Mouse (Mus musculus): Measurements from ENCODE around the gene Pou4f2. TPM values are rescaled to one million over a fixed set of nuclear protein-coding genes. Genes with fewer than 3 reads are reported as not detected.

Gene Pou4f2
- polyA plus RNA-seq, 1 experiment from 2014 or later: not detected

GRCm38 (mm10) chr8:78426875-78427768 is 9.3 kb downstream of the Pou4f2 start:
- DNase-seq (ENCODE audit: low spot score): no peak
- 5% methylated on average over 32 of the region's 32 CpGs for WGBS
- Histone ChIP-seq H3K4me3 (ENCODE audit: low read depth, low read length) (no peak overlapping the region), H3K9ac (ENCODE audit: low read depth, low read length) (no peak overlapping the region), H3K27ac (ENCODE audit: low read depth, low read length) (no peak overlapping the region), H3K36me3 (ENCODE audit: control insufficient read depth, insufficient read depth, low read length) (no peaks in the 10 kb centered on the region), H3K27me3 (replicated peaks; ENCODE audit: control insufficient read depth, insufficient read depth, low read length) (peaks cover 76% of the 10 kb centered on the region), H3K4me1 (replicated peaks; ENCODE audit: control insufficient read depth, insufficient read depth, low read length) (no peaks in the 10 kb centered on the region), H3K9me3 (ENCODE audit: control insufficient read depth, low read length) (no peaks in the 10 kb centered on the region), H3K4me2 (no peak overlapping the region)
- ATAC-seq (replicated peaks; ENCODE audit: low FRiP score): no peak

DNA sequence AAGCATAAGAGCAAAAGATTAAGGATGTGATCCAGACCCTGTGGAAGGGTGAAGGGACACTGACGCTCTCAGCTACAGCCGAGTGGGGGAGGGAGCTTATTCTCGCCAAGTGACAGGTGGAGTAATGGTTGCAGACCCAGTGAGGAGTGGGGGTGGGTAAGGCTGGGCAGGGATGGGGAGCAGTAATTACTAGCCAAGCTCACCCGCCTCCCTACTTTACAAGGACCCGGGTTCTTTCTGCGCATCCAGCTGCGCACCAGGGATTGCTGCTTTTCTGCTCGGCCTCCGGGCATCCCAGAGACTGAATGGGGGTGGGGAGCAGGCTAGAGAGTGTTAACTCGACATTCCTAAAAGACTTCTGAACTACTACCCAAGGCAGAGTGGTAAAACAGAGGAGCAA is 10.0 kb downstream of the Pou4f2 start:
- WGBS: 6% methylated on average over 10 of the region's 10 CpGs

DNA sequence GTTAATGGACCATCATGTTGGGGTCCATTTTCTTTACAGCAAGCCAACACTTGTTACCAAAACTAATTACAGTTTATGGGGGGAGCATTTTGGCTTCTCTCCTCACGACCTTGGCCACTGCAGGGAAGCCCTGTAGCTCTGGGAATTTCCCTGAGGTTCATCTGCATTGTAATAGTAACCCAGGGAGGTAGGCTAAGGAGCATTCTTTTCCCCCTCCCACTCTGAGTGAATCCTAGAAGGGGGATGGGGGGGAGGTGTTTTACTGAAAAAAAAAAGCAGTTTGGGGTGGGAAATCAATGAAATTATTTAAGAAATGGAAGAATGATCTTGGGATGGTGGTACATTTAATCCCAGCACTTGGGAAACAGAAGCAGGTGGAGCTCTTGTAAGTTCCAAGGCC is 12.5 kb downstream of the Pou4f2 start:
- no peak overlapping the region for H3K4me2 ChIP-seq
- no peaks in the 10 kb centered on the region for H3K36me3 ChIP-seq (ENCODE audit: control insufficient read depth, insufficient read depth, low read length)
- peaks cover 87% of the 10 kb centered on the region for H3K27me3 ChIP-seq (replicated peaks; ENCODE audit: control insufficient read depth, insufficient read depth, low read length)
- H3K27ac ChIP-seq (ENCODE audit: low read depth, low read length): no peak overlapping the region
- no peaks in the 10 kb centered on the region for H3K9me3 ChIP-seq (ENCODE audit: control insufficient read depth, low read length)
- DNase-seq (ENCODE audit: low spot score) (no peak), ATAC-seq (replicated peaks; ENCODE audit: low FRiP score) (no peak)
- H3K9ac ChIP-seq (ENCODE audit: low read depth, low read length): no peak overlapping the region
- H3K4me1 ChIP-seq (replicated peaks; ENCODE audit: control insufficient read depth, insufficient read depth, low read length): no peaks in the 10 kb centered on the region
- 0% methylated on average over 1 of the region's 1 CpGs for WGBS
- H3K4me3 ChIP-seq (ENCODE audit: low read depth, low read length): no peak overlapping the region

More for the DNA sequence above, 10.0 kb downstream of the Pou4f2 start:
- no peaks in the 10 kb centered on the region for H3K4me1 ChIP-seq (replicated peaks; ENCODE audit: control insufficient read depth, insufficient read depth, low read length)
- no peak overlapping the region for H3K4me3 ChIP-seq (ENCODE audit: low read depth, low read length)
- H3K9ac ChIP-seq (ENCODE audit: low read depth, low read length): no peak overlapping the region
- DNase-seq (ENCODE audit: low spot score) (no peak), ATAC-seq (replicated peaks; ENCODE audit: low FRiP score) (no peak)
- no peaks in the 10 kb centered on the region for H3K9me3 ChIP-seq (ENCODE audit: control insufficient read depth, low read length)
- peaks cover 77% of the 10 kb centered on the region for H3K27me3 ChIP-seq (replicated peaks; ENCODE audit: control insufficient read depth, insufficient read depth, low read length)
- no peak overlapping the region for H3K4me2 ChIP-seq
- H3K36me3 ChIP-seq (ENCODE audit: control insufficient read depth, insufficient read depth, low read length): no peaks in the 10 kb centered on the region
- H3K27ac ChIP-seq (ENCODE audit: low read depth, low read length): no peak overlapping the region

GRCm38 (mm10) chr8:78420101-78420503 is 16.3 kb downstream of the Pou4f2 start:
- no peaks in the 10 kb centered on the region for H3K9me3 ChIP-seq (ENCODE audit: control insufficient read depth, low read length)
- H3K4me3 ChIP-seq (ENCODE audit: low read depth, low read length): peak overlapping the region; percentile 5
- peak overlapping the region; percentile 47 for H3K4me2 ChIP-seq
- no peak for DNase-seq (ENCODE audit: low spot score)
- H3K4me1 ChIP-seq (replicated peaks; ENCODE audit: control insufficient read depth, insufficient read depth, low read length): no peaks in the 10 kb centered on the region
- peaks cover 58% of the 10 kb centered on the region for H3K27me3 ChIP-seq (replicated peaks; ENCODE audit: control insufficient read depth, insufficient read depth, low read length)
- H3K27ac ChIP-seq (ENCODE audit: low read depth, low read length): no peak overlapping the region
- no peaks in the 10 kb centered on the region for H3K36me3 ChIP-seq (ENCODE audit: control insufficient read depth, insufficient read depth, low read length)
- 1% methylated on average over 19 of the region's 19 CpGs for WGBS
- ATAC-seq (replicated peaks; ENCODE audit: low FRiP score): no peak
- no peak overlapping the region for H3K9ac ChIP-seq (ENCODE audit: low read depth, low read length)

DNA sequence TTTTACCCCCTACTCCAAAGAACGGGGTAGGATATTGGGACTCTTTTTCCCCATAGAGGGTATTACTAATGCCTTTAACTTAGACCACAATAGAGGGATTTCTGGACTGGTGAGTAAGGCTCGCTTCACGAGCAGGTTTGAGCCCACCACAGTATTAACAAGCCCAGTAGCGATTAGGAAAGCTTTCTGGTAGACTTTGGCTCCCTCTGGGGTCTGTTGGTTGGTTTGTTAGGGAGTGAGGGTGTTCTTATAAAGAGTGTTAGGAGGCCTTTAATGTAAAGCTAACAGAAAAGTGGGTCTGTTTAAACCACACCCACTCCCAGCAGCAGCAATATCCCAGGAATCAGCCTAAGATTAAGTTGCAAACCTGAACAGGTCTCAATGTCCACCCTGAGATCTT is 17.2 kb downstream of the Pou4f2 start:
- Histone ChIP-seq H3K4me3 (ENCODE audit: low read depth, low read length) (no peak overlapping the region), H3K27ac (ENCODE audit: low read depth, low read length) (no peak overlapping the region), H3K4me2 (no peak overlapping the region), H3K9ac (ENCODE audit: low read depth, low read length) (no peak overlapping the region), H3K36me3 (ENCODE audit: control insufficient read depth, insufficient read depth, low read length) (no peaks in the 10 kb centered on the region), H3K27me3 (replicated peaks; ENCODE audit: control insufficient read depth, insufficient read depth, low read length) (peaks cover 51% of the 10 kb centered on the region), H3K9me3 (ENCODE audit: control insufficient read depth, low read length) (no peaks in the 10 kb centered on the region), H3K4me1 (replicated peaks; ENCODE audit: control insufficient read depth, insufficient read depth, low read length) (no peaks in the 10 kb centered on the region)
- WGBS: 16% methylated on average over 4 of the region's 4 CpGs
- no peak for DNase-seq (ENCODE audit: low spot score)
- no peak for ATAC-seq (replicated peaks; ENCODE audit: low FRiP score)

- Histone ChIP-seq H3K4me1 (replicated peaks; ENCODE audit: control insufficient read depth, insufficient read depth, low read length) (no peaks in the 10 kb centered on the region), H3K27ac (ENCODE audit: low read depth, low read length) (no peak overlapping the region), H3K27me3 (replicated peaks; ENCODE audit: control insufficient read depth, insufficient read depth, low read length) (no peaks in the 10 kb centered on the region), H3K9me3 (ENCODE audit: control insufficient read depth, low read length) (no peaks in the 10 kb centered on the region), H3K9ac (ENCODE audit: low read depth, low read length) (no peak overlapping the region), H3K4me2 (no peak overlapping the region), H3K4me3 (ENCODE audit: low read depth, low read length) (no peak overlapping the region), H3K36me3 (ENCODE audit: control insufficient read depth, insufficient read depth, low read length) (no peaks in the 10 kb centered on the region)
- ATAC-seq (replicated peaks; ENCODE audit: low FRiP score) (no peak), DNase-seq (ENCODE audit: low spot score) (no peak)
- WGBS: 83% methylated on average over 7 of the region's 7 CpGs
Measured at GRCm38 (mm10) chr8:78390756-78391155, 45.7 kb downstream of the Pou4f2 start.

Other genes starting within 250 kb of the Pou4f2 start
- not detected in 2 replicates for gene Ttc29, start 223.3 kb downstream of the Pou4f2 start, polyA plus RNA-seq (2014; fragmentation: Nextera tagmentation; extraction: Ambion mirVana)
- gene Rbmxl1, start 72.3 kb upstream of the Pou4f2 start, polyA plus RNA-seq (2014; fragmentation: Nextera tagmentation; extraction: Ambion mirVana): 274 and 287 TPM in 2 replicates
- 9.9 and 10.6 TPM in 2 replicates for gene Slc10a7, start 72.7 kb upstream of the Pou4f2 start, polyA plus RNA-seq (2014; fragmentation: Nextera tagmentation; extraction: Ambion mirVana)

All from liver, embryonic 11.5 days (tissue).